ENCODE assay signal across 10 mouse cellular contexts in the genomic region with DNA sequence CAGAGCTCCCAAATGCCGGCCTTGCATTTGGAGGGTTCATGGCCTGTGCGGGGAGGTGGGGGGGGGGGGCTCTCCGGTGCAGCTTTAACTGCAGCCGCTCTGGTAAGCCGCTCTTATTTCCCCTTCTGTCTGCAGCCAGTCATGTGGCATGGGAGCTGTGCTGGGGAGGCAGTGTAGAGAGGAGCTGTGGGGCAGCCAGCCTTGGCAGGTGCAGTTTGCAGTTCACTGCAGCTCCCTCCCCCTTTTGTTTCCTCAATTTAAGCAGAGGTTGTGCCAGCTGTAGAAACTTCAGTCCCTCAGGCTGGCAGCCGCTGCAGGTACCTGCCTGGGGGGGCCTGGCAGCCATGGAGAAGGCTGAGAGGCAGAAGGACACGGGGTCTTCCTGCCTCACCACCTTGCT. TPM values are rescaled to one million over a fixed set of nuclear protein-coding genes. Genes with fewer than 3 reads are reported as not detected.
DNase-seq lines count a peak whose midpoint lies in the region; ATAC-seq and TF ChIP-seq lines count a peak whose summit lies in the region.
"Had no signal": no experiment of that assay in that cellular context is flagged by ENCODE, and none has a peak within 500 bp of the region (broad histone marks: within the 10 kb centered on the region; RNA-seq: fewer than 3 reads in every experiment).

No protein-coding gene starts in this region.

- ATAC-seq in heart, embryonic 12.5 days (ENCODE audit: insufficient number of reproducible peaks, low FRiP score) = no peak
- ATAC-seq in embryonic facial prominence, embryonic 13.5 days (ENCODE audit: insufficient number of reproducible peaks, insufficient read depth, low FRiP score, low TSS enrichment, low read depth) = no peak
- ATAC-seq in kidney, embryonic 14.5 days (ENCODE audit: low FRiP score, low TSS enrichment) = no peak
- ATAC-seq in megakaryocyte progenitor cell, adult 5-6 weeks (replicated peaks; ENCODE audit: poor library complexity) = no peak
- ATAC-seq in CD4-positive, CD25-positive, alpha-beta regulatory T cell, adult 4 months = no peak

- TF ChIP-seq CTCF in spleen, adult 2 months (IDR thresholded peaks at IDR 0.05; ENCODE audit: extremely low read depth, insufficient read depth, insufficient read length, insufficient replicate concordance) = no peak

- TF ChIP-seq POLR2A in spleen, adult 2 months (IDR thresholded peaks at IDR 0.05; ENCODE audit: low read depth, low read length) = no peak

- no peaks in the 10 kb centered on the region for H3K9me3 ChIP-seq in heart, embryonic 12.5 days (replicated peaks)
- no peaks in the 10 kb centered on the region for H3K9me3 ChIP-seq in embryonic facial prominence, embryonic 13.5 days
- no peaks in the 10 kb centered on the region for H3K9me3 ChIP-seq in kidney, embryonic 14.5 days (ENCODE audit: control insufficient read depth, low read length)

- 54% methylated on average over 7 of the region's 7 CpGs for WGBS in heart, embryonic 12.5 days
- 37% methylated on average over 7 of the region's 7 CpGs for WGBS in embryonic facial prominence, embryonic 13.5 days
- WGBS in kidney, embryonic 14.5 days = 16% methylated on average over 7 of the region's 7 CpGs
- 16% methylated on average over 7 of the region's 7 CpGs for WGBS in spleen, adult 2 months

- H3K27ac ChIP-seq in heart, embryonic 12.5 days (ENCODE audit: poor library complexity, severe bottlenecking) = peak overlapping the region; percentile 12
- H3K27ac ChIP-seq in embryonic facial prominence, embryonic 13.5 days = peak overlapping the region; percentile 83
- peak overlapping the region; percentile 73 for H3K27ac ChIP-seq in kidney, embryonic 14.5 days (ENCODE audit: low read depth, low read length)
- peak overlapping the region; percentile 69 for H3K27ac ChIP-seq in spleen, adult 2 months (ENCODE audit: insufficient read depth, low read length)

- no peak overlapping the region for H3K4me3 ChIP-seq in heart, embryonic 12.5 days
- no peak overlapping the region for H3K4me3 ChIP-seq in embryonic facial prominence, embryonic 13.5 days
- H3K4me3 ChIP-seq in kidney, embryonic 14.5 days (ENCODE audit: low read length) = no peak overlapping the region
- no peak overlapping the region for H3K4me3 ChIP-seq in spleen, adult 2 months (ENCODE audit: extremely low read depth, insufficient read depth, insufficient read length)

- no peaks in the 10 kb centered on the region for H3K27me3 ChIP-seq in heart, embryonic 12.5 days (replicated peaks)
- no peaks in the 10 kb centered on the region for H3K27me3 ChIP-seq in embryonic facial prominence, embryonic 13.5 days
- no peaks in the 10 kb centered on the region for H3K27me3 ChIP-seq in kidney, embryonic 14.5 days (ENCODE audit: control insufficient read depth, insufficient read depth, low read length)
- no peaks in the 10 kb centered on the region for H3K27me3 ChIP-seq in spleen, adult 2 months (ENCODE audit: control insufficient read depth, insufficient read depth, low read length)

- no peak for DNase-seq in heart, postnatal 4 days
- DNase-seq in spleen, adult 2 months (ENCODE audit: low read depth in 1 of 2, low spot score in 2 of 2) = peak; percentile 60 to 72
- DNase-seq in urinary bladder, postnatal 36 days (ENCODE audit: low spot score in 2 of 2) = no peak
- DNase-seq: cerebellum, postnatal 25 days had no signal

- H3K9ac ChIP-seq in heart, embryonic 12.5 days = peak overlapping the region; percentile 48
- no peak overlapping the region; the same call in 1 of the 2 replicates for H3K9ac ChIP-seq in embryonic facial prominence, embryonic 13.5 days
- 0 out of 2 replicates have a peak overlapping the region, but pooled peaks have one; percentile 12 for H3K9ac ChIP-seq in kidney, embryonic 14.5 days (ENCODE audit: low read depth, low read length)

- H3K36me3 ChIP-seq in heart, embryonic 12.5 days = peaks cover 56% of the 10 kb centered on the region
- peaks cover 50% of the 10 kb centered on the region for H3K36me3 ChIP-seq in embryonic facial prominence, embryonic 13.5 days
- H3K36me3 ChIP-seq in kidney, embryonic 14.5 days (ENCODE audit: control insufficient read depth, insufficient read depth, low read length) = peaks cover 48% of the 10 kb centered on the region
- peaks cover 33% of the 10 kb centered on the region for H3K36me3 ChIP-seq in spleen, adult 2 months (ENCODE audit: control insufficient read depth, insufficient read depth, low read length)

- H3K4me1 ChIP-seq in heart, embryonic 12.5 days (replicated peaks) = peaks cover 59% of the 10 kb centered on the region
- H3K4me1 ChIP-seq in embryonic facial prominence, embryonic 13.5 days = peaks cover 57% of the 10 kb centered on the region
- peaks cover 54% of the 10 kb centered on the region for H3K4me1 ChIP-seq in kidney, embryonic 14.5 days (ENCODE audit: control insufficient read depth, insufficient read depth, low read length)
- peaks cover 13% of the 10 kb centered on the region; the same call in 1 of the 2 replicates for H3K4me1 ChIP-seq in spleen, adult 2 months (ENCODE audit: control insufficient read depth, insufficient read depth, insufficient read length)

- no peak overlapping the region for H3K4me2 ChIP-seq in heart, embryonic 12.5 days
- 0 out of 2 replicates have a peak overlapping the region, but pooled peaks have one; percentile 2 for H3K4me2 ChIP-seq in embryonic facial prominence, embryonic 13.5 days
- H3K4me2 ChIP-seq in kidney, embryonic 14.5 days (replicated peaks; ENCODE audit: low read depth, low read length) = no peak overlapping the region

RNA-seq across cellular contexts. Expression of a gene that starts 15.1 kb away (rescaled TPM):
- polyA plus RNA-seq in heart, embryonic 12.5 days (2016; fragmentation: Nextera tagmentation; extraction: Ambion mirVana) = 0.34 TPM in 1 of 2 replicates, not detected in the other
- total RNA-seq in heart, postnatal 4 days (2021) = not detected
- 4.0 and 5.2 TPM in 2 replicates for polyA plus RNA-seq in embryonic facial prominence, embryonic 13.5 days (2015; fragmentation: Nextera tagmentation; extraction: Ambion mirVana)
- polyA plus RNA-seq in kidney, embryonic 14.5 days (2014; fragmentation: Nextera tagmentation; extraction: Ambion mirVana) = 6.9 and 7.6 TPM in 2 replicates
- polyA plus RNA-seq in spleen, adult 2 months (2012; rRNA removed) = 0.19 and 0.54 TPM in 2 replicates
- not detected in 2 replicates for total RNA-seq in megakaryocyte progenitor cell, adult 5-6 weeks (2015)
- not detected in 2 replicates for total RNA-seq in megakaryocyte progenitor cell, adult 5-6 weeks (2017)
- under 1 TPM in 1 of 2 experiments, not detected in 1; 0.54 TPM for polyA plus RNA-seq in CD4-positive, CD25-positive, alpha-beta regulatory T cell, adult 4 months (2017; shearing (Covaris generic))
- total RNA-seq: liver, adult 2 months had no signal
- polyA plus RNA-seq: liver, adult 2 months had no signal

RNA-seq across cellular contexts. Expression of a gene that starts 15.5 kb away (rescaled TPM):
- polyA plus RNA-seq in heart, embryonic 12.5 days (2016; fragmentation: Nextera tagmentation; extraction: Ambion mirVana) = 0.27 and 0.37 TPM in 2 replicates
- total RNA-seq in heart, postnatal 4 days (2021) = under 1 TPM; 0.20 to 0.45 TPM
- polyA plus RNA-seq in embryonic facial prominence, embryonic 13.5 days (2015; fragmentation: Nextera tagmentation; extraction: Ambion mirVana) = 0.15 and 0.37 TPM in 2 replicates
- 0.53 TPM in 1 of 2 replicates, not detected in the other for polyA plus RNA-seq in kidney, embryonic 14.5 days (2014; fragmentation: Nextera tagmentation; extraction: Ambion mirVana)
- 0.02 TPM in 1 of 2 replicates, not detected in the other for polyA plus RNA-seq in spleen, adult 2 months (2012; rRNA removed)
- not detected in 2 replicates for total RNA-seq in megakaryocyte progenitor cell, adult 5-6 weeks (2015)
- 0.08 TPM in 1 of 2 replicates, not detected in the other for total RNA-seq in megakaryocyte progenitor cell, adult 5-6 weeks (2017)
- not detected for polyA plus RNA-seq in CD4-positive, CD25-positive, alpha-beta regulatory T cell, adult 4 months (2017; shearing (Covaris generic))
- total RNA-seq: liver, adult 2 months had no signal
- polyA plus RNA-seq: liver, adult 2 months had no signal

RNA-seq across cellular contexts. Expression of a gene that starts 43.8 kb away (rescaled TPM):
- polyA plus RNA-seq in heart, embryonic 12.5 days (2016; fragmentation: Nextera tagmentation; extraction: Ambion mirVana) = 2.3 and 3.2 TPM in 2 replicates
- total RNA-seq in heart, postnatal 4 days (2021) = 1 to 10 TPM; 6.3 to 6.8 TPM
- polyA plus RNA-seq in embryonic facial prominence, embryonic 13.5 days (2015; fragmentation: Nextera tagmentation; extraction: Ambion mirVana) = 4.3 and 4.8 TPM in 2 replicates
- polyA plus RNA-seq in kidney, embryonic 14.5 days (2014; fragmentation: Nextera tagmentation; extraction: Ambion mirVana) = 2.8 and 4.1 TPM in 2 replicates
- 4.0 and 5.8 TPM in 2 replicates for polyA plus RNA-seq in spleen, adult 2 months (2012; rRNA removed)
- total RNA-seq in megakaryocyte progenitor cell, adult 5-6 weeks (2015) = 3.6 and 4.6 TPM in 2 replicates
- 0.87 and 6.1 TPM in 2 replicates for total RNA-seq in megakaryocyte progenitor cell, adult 5-6 weeks (2017)
- polyA plus RNA-seq in CD4-positive, CD25-positive, alpha-beta regulatory T cell, adult 4 months (2017; shearing (Covaris generic)) = under 1 TPM in 1 of 2 experiments, not detected in 1; 0.62 TPM

Comparison
In these comparisons a context has a peak if more than half of its experiments do, and no peak if none do; other contexts are left out.
1. H3K27ac ChIP-seq: peak in every context shown above with its lines; median percentile 83 in embryonic facial prominence, embryonic 13.5 days; 73 in kidney, embryonic 14.5 days; 69 in spleen, adult 2 months; 12 in heart, embryonic 12.5 days.
2. DNase-seq: peak in spleen, adult 2 months (2 of 2); none in heart, postnatal 4 days (single experiment) and urinary bladder, postnatal 36 days (0 of 2).